Mouse (Mus musculus) MEL (cell line): ENCODE results near the gene Adamtsl1.

Source experiments
- CHD2 ChIP-seq: IDR thresholded peaks from 2 replicates; pipeline ENCODE4 v1.6.1; 2011; ENCODE audit warnings: low read length, improper control_type of control experiment
- CTCF ChIP-seq, 3 experiments: IDR thresholded peaks in 2 of 3; conservative IDR thresholded peaks in 1 of 3; 2 replicates each; pipeline ENCODE4 v1.5.1; 2011 to 2012; ENCODE audit warnings: low read length in 3 of 3, low read depth in 2 of 3, mild to moderate bottlenecking in 2 of 3, improper control_type of control experiment in 1 of 3, inconsistent platforms in 1 of 3, mixed read lengths in 1 of 3, moderate library complexity in 1 of 3; ENCODE audit not compliant: control insufficient read depth in 1 of 3, insufficient read depth in 1 of 3, poor library complexity in 1 of 3, severe bottlenecking in 1 of 3

DNA sequence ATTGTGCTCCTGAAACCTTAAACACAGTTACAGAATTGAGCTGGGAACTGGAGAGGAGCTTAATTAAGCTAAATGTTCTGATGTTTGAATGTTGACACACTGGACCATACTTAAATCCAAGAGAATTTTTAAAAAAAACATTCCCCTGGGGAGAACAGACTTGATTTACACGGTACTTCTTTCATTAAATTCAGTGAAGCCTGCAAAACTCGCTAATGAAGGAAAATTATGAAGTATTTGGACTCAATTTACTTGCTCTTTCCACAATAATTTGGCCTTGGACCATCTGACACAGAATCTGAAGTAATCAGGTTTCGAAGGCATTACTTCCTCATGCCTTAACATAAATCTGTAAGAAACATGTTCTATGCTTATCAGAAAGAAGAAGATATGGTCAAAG, 99.4 kb downstream of the Adamtsl1 start:
- TF ChIP-seq CTCF (IDR thresholded peaks at IDR 0.05 in 2 of 3, conservative IDR thresholded peaks at IDR 0.05 in 1 of 3; ENCODE audit: control insufficient read depth in 1 of 3, insufficient read depth in 1 of 3, low read depth in 2 of 3, low read length in 3 of 3, poor library complexity in 1 of 3, severe bottlenecking in 1 of 3) (no peak), CHD2 (no peak)
